Mouse (Mus musculus): Measurements from ENCODE around the gene Wrnip1. TPM values are rescaled to one million over a fixed set of nuclear protein-coding genes. Genes with fewer than 3 reads are reported as not detected.
"Not testable (repeated sequence)": the region's sequence is repeated elsewhere in the genome, so short reads cannot be mapped to it uniquely, and the experiment has no call there.

The Wrnip1 gene
- polyA plus RNA-seq, 1 experiment from 2014 or later, result 28.1 TPM

DNA sequence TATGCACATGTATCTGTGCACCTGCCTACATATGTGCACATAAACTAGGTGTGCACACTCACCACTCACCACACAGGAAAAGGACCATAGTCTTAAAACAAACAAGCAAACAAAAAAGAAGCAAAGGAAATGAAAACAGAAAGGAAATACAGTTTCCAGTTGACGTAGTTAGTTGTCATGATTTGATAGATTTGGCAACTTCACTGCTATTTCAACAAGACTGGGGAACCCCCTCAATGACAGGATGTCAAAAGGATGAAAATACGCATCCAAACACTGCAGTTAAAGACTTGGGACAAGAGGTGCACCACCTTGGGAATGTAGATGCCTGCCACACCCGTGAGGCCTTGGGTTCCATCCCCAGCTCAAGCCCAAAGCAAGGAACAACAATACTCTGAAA is 62.7 kb downstream of the Wrnip1 start:
- not testable (repeated sequence) for H3K4me2 ChIP-seq (replicated peaks); H3K9ac ChIP-seq (replicated peaks); H3K4me1 ChIP-seq (replicated peaks); H3K27ac ChIP-seq; ATAC-seq; H3K4me3 ChIP-seq (replicated peaks); H3K36me3 ChIP-seq; H3K9me3 ChIP-seq
- H3K27me3 ChIP-seq, result peaks cover 40% of the 10 kb centered on the region
- 90% methylated on average over 3 of the region's 3 CpGs for WGBS

DNA sequence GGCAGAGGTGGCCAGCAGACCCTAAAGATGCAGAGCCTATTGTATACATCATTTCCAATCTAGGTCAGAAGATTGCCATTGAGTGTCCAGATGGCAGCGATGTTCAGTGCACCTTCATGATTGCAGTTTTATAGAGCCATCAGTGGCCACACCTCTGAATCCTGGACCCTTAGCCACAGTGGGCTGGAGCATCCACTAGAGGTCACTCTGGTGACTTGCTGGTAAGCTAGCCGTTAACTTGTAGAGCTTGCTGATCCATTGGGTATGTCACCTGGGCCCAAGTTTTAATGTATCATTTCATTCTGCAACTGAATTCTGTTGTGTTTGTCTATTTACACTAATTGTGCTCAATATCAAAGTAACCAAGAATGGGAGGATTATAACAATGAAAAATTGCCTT is 63.8 kb downstream of the Wrnip1 start:
- ATAC-seq, result no peak
- no peaks in the 10 kb centered on the region for H3K9me3 ChIP-seq
- H3K4me3 ChIP-seq (replicated peaks), result no peak overlapping the region
- H3K4me1 ChIP-seq (replicated peaks), result 0 out of 2 replicates have a peak, but pooled peaks cover 5% of the 10 kb centered on the region
- WGBS, result 65% methylated on average over 2 of the region's 2 CpGs
- H3K9ac ChIP-seq (replicated peaks), result no peak overlapping the region
- no peaks in the 10 kb centered on the region for H3K36me3 ChIP-seq
- H3K27me3 ChIP-seq, result peaks cover 50% of the 10 kb centered on the region
- H3K4me2 ChIP-seq (replicated peaks), result no peak overlapping the region
- no peak overlapping the region for H3K27ac ChIP-seq

DNA sequence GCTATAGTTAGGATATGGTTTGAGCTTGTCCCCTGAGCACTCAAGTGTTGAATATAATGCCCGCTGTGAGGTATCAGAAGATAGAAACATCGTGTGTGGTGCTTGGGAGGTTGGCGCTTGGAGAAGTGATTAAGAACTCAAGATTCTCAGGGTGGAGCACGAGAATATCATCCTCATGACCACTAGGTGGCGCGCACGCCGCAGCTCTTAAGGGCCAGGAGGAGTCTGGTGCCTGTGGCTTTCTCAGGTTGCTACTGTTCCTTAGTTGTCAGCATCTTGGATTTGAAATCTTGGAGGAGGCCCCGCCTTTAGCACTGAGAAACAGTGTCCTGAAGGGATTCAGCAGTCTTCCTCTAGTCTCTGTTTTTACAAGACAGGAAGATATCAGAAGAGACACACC is 64.6 kb downstream of the Wrnip1 start:
- Histone ChIP-seq H3K4me1 (replicated peaks) (0 out of 2 replicates have a peak, but pooled peaks cover 5% of the 10 kb centered on the region), H3K27ac (no peak overlapping the region), H3K9ac (replicated peaks) (no peak overlapping the region), H3K4me2 (replicated peaks) (no peak overlapping the region), H3K27me3 (peaks cover 52% of the 10 kb centered on the region), H3K9me3 (no peaks in the 10 kb centered on the region), H3K36me3 (no peaks in the 10 kb centered on the region), H3K4me3 (replicated peaks) (no peak overlapping the region)
- ATAC-seq, result peak; percentile 85
- WGBS, result 4% methylated on average over 9 of the region's 9 CpGs

DNA sequence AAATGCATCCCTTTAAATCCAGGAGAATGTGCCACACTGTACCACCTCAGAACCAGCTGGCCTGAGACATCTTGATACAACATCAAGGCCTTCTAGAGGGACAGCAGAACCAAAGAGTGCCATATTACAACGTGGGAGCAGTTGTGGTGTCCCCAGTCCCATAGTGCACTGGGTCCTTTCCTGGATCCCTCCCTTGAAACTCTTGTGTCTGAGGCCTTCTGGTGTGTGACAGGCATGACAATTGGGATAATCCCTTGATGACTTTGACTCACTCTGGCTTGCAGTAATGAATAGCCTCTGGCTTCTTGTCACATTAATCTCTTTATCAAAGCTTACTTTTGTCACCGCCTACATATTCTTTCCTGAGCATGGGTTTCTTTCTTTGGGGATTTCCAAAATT is 65.2 kb downstream of the Wrnip1 start:
- 21% methylated on average over 2 of the region's 2 CpGs for WGBS
- H3K9ac ChIP-seq (replicated peaks), result no peak overlapping the region
- no peak overlapping the region for H3K4me2 ChIP-seq (replicated peaks)
- H3K27me3 ChIP-seq, result peaks cover 50% of the 10 kb centered on the region
- H3K27ac ChIP-seq, result no peak overlapping the region
- ATAC-seq, result peak; percentile 82
- 0 out of 2 replicates have a peak, but pooled peaks cover 5% of the 10 kb centered on the region for H3K4me1 ChIP-seq (replicated peaks)
- no peak overlapping the region for H3K4me3 ChIP-seq (replicated peaks)
- H3K36me3 ChIP-seq, result no peaks in the 10 kb centered on the region
- H3K9me3 ChIP-seq, result no peaks in the 10 kb centered on the region

DNA sequence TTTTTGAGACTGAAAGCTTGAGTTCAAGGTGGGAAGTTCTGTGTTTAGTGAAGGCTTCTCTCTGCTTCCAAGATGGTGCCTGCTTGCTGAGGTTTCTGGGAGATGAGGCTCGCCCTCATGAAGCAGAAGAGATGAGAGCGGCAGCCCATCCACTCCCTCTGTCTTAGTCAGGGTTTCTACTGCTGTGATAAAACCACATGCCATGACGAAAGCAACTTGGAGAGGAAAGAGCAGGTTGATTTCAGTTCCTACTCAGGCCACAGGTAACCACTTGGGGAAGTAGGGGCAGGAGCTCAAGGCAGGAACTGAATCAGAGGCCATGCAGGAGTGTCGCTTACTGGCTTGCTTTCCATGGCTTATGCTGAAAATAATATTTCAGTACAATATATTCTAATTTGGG is 66.4 kb downstream of the Wrnip1 start:
- H3K27me3 ChIP-seq, result peaks cover 39% of the 10 kb centered on the region
- H3K4me2 ChIP-seq (replicated peaks); H3K36me3 ChIP-seq; ATAC-seq; H3K9me3 ChIP-seq; H3K4me3 ChIP-seq (replicated peaks); H3K4me1 ChIP-seq (replicated peaks); H3K27ac ChIP-seq; H3K9ac ChIP-seq (replicated peaks): not testable (repeated sequence)
- WGBS, result 88% methylated on average over 4 of the region's 4 CpGs

DNA sequence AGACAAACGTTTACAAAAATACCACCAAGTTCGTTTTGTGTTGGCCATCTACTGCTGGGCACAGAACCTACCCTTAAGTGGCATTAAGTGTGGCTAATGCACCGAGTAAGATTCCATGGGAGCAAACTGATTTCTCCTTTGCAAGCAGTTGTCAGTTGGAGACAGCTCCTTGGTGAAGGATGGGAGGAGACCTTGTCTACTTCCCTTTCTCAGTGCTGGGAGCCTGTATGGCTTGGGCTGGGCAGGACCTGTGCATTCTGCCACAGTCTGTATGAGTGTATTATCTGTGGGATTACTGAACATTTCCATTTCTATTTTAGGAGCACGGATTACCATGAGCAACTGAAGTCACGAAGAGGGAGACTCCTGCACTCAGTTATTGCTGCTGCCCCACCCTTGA is 67.0 kb downstream of the Wrnip1 start:
- no peak overlapping the region for H3K27ac ChIP-seq
- WGBS, result 65% methylated on average over 5 of the region's 5 CpGs
- H3K4me2 ChIP-seq (replicated peaks), result no peak overlapping the region

More for the DNA sequence above, 67.0 kb downstream of the Wrnip1 start:
- Histone ChIP-seq H3K4me1 (replicated peaks) (0 out of 2 replicates have a peak, but pooled peaks cover 5% of the 10 kb centered on the region), H3K36me3 (no peaks in the 10 kb centered on the region), H3K9me3 (no peaks in the 10 kb centered on the region), H3K9ac (replicated peaks) (no peak overlapping the region), H3K4me3 (replicated peaks) (no peak overlapping the region), H3K27me3 (peaks cover 34% of the 10 kb centered on the region)
- ATAC-seq, result no peak

Other genes with a start within 250 kb of the Wrnip1 start
- gene Mylk4, start 18.1 kb upstream of the Wrnip1 start, polyA plus RNA-seq (2015; fragmentation: Nextera tagmentation; extraction: Ambion mirVana), result 0.04 and 0.10 TPM in 2 replicates
- not detected in 2 replicates for gene D930007J09Rik, start 811 bp downstream of the Wrnip1 start, polyA plus RNA-seq (2015; fragmentation: Nextera tagmentation; extraction: Ambion mirVana)
- gene Serpinb1a, start 49.1 kb downstream of the Wrnip1 start, polyA plus RNA-seq (2015; fragmentation: Nextera tagmentation; extraction: Ambion mirVana), result 2.6 and 3.5 TPM in 2 replicates
- not detected in 2 replicates for gene Serpinb1c, start 96.2 kb downstream of the Wrnip1 start, polyA plus RNA-seq (2015; fragmentation: Nextera tagmentation; extraction: Ambion mirVana)
- 0.61 and 0.86 TPM in 2 replicates for gene Serpinb6b, start 163.2 kb downstream of the Wrnip1 start, polyA plus RNA-seq (2015; fragmentation: Nextera tagmentation; extraction: Ambion mirVana)
- gene Serpinb9, start 201.2 kb downstream of the Wrnip1 start, polyA plus RNA-seq (2015; fragmentation: Nextera tagmentation; extraction: Ambion mirVana), result 0.89 and 0.90 TPM in 2 replicates
- 0.23 and 0.32 TPM in 2 replicates for gene Serpinb9b, start 225.4 kb downstream of the Wrnip1 start, polyA plus RNA-seq (2015; fragmentation: Nextera tagmentation; extraction: Ambion mirVana)

All from midbrain, embryonic 13.5 days (tissue).